Comparison of ENCODE assay signal across 20 mouse cellular contexts in the genomic region with DNA sequence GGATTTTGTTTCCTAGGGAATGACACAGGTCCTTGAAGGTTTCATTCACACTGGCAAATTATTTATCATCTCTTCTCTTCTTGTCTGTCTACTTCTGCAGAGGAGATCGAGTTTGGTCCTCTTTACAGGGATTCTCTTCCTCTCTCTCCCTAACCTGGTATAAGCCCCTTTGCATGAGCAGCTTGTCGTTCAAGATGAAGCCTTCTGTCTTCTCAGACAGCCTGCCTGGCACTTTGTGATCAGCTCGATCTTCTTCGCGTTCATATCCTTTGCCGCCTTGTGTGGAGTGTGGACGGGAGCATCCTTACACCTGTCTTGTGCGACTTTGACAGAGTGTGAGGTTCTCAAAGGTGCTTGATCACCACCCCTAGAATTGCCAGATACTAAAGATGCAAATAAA. TPM values are rescaled to one million over a fixed set of nuclear protein-coding genes. Genes with fewer than 3 reads are reported as not detected.
A peak's percentile ranks its signal among the peaks of the same experiment; 100 is the strongest.
DNase-seq lines count a peak whose midpoint lies in the region; ATAC-seq lines count a peak whose summit lies in the region.
"Had no signal": no experiment of that assay in that cellular context is flagged by ENCODE, and none has a peak within 500 bp of the region (broad histone marks: within the 10 kb centered on the region; RNA-seq: fewer than 3 reads in every experiment).

No protein-coding gene starts in this region.

- H3K4me3 ChIP-seq in midbrain, embryonic 11.5 days (ENCODE audit: low read depth, low read length) = no peak overlapping the region
- no peak overlapping the region for H3K4me3 ChIP-seq in midbrain, embryonic 10.5 days

- H3K9me3 ChIP-seq in midbrain, embryonic 11.5 days (ENCODE audit: control insufficient read depth, low read length) = no peaks in the 10 kb centered on the region
- H3K9me3 ChIP-seq in midbrain, embryonic 10.5 days (replicated peaks) = no peaks in the 10 kb centered on the region
- H3K9me3 ChIP-seq: G1E had no signal

- no peak overlapping the region for H3K9ac ChIP-seq in midbrain, embryonic 11.5 days (ENCODE audit: low read length)

- WGBS in midbrain, embryonic 11.5 days = 85% methylated on average over 8 of the region's 8 CpGs
- WGBS in midbrain, embryonic 10.5 days = 88% methylated on average over 8 of the region's 8 CpGs

- intact Hi-C loops in heart, postnatal 14 days (cut with DNase I) = no loop called here

- no peak overlapping the region for H3K4me2 ChIP-seq in midbrain, embryonic 11.5 days

- peaks cover 13% of the 10 kb centered on the region for H3K27me3 ChIP-seq in midbrain, embryonic 11.5 days (ENCODE audit: control insufficient read depth, insufficient read depth, low read length)
- H3K27me3 ChIP-seq in midbrain, embryonic 10.5 days (ENCODE audit: low read depth, poor library complexity, severe bottlenecking) = peaks cover 34% of the 10 kb centered on the region
- H3K27me3 ChIP-seq: CH12.LX, Patski had no signal

- peak; percentile 66 for DNase-seq in heart, adult 11 months
- no peak for DNase-seq in heart, postnatal 14 days
- DNase-seq in midbrain, embryonic 11.5 days (ENCODE audit: low spot score, missing footprints) = peak; percentile 76
- DNase-seq in midbrain, embryonic 10.5 days (ENCODE audit: low spot score) = no peak
- DNase-seq: adrenal gland, adult 2 months; adrenal gland, adult 8-10 months; adrenal gland, postnatal 10 days; adrenal gland, postnatal 14 days; adrenal gland, postnatal 25 days; adrenal gland, postnatal 36 days; B cell, adult 2 months; cerebellum, adult 11 months; cerebellum, adult 11-12 months; cerebellum, adult 18-20 months had no signal

- H3K27ac ChIP-seq in midbrain, embryonic 11.5 days (ENCODE audit: low read depth, low read length) = no peak overlapping the region
- no peak overlapping the region for H3K27ac ChIP-seq in midbrain, embryonic 10.5 days (replicated peaks)

- no peaks in the 10 kb centered on the region for H3K36me3 ChIP-seq in midbrain, embryonic 11.5 days (ENCODE audit: control insufficient read depth, insufficient read depth, low read length)
- H3K36me3 ChIP-seq in midbrain, embryonic 10.5 days = no peaks in the 10 kb centered on the region
- H3K36me3 ChIP-seq: G1E had no signal

- peaks cover 5% of the 10 kb centered on the region for H3K4me1 ChIP-seq in midbrain, embryonic 11.5 days (ENCODE audit: control insufficient read depth, insufficient read depth, low read length)
- peaks cover 13% of the 10 kb centered on the region for H3K4me1 ChIP-seq in midbrain, embryonic 10.5 days

- ATAC-seq in midbrain, embryonic 11.5 days (ENCODE audit: low FRiP score) = no peak
- ATAC-seq: activated CD4-positive, CD25-positive, alpha-beta regulatory T cell, adult 4 months; CD4-positive, CD25-positive, alpha-beta regulatory T cell, adult 4 months; Patski had no signal

RNA-seq across cellular contexts. Expression of a gene that starts 5.8 kb away (rescaled TPM):
- total RNA-seq in heart, postnatal 14 days (2021) = 1 to 10 TPM; 3.8 to 4.9 TPM
- 0.98 and 1.0 TPM in 2 replicates for polyA plus RNA-seq in midbrain, embryonic 11.5 days (2014; fragmentation: Nextera tagmentation; extraction: Ambion mirVana)
- 0.64 and 1.2 TPM in 2 replicates for polyA plus RNA-seq in midbrain, embryonic 10.5 days (2016; fragmentation: Nextera tagmentation; extraction: Ambion mirVana)
- total RNA-seq: CH12.LX had no signal
- polyA plus RNA-seq: C2C12, Patski had no signal

Comparison
In these comparisons a context has a peak if more than half of its experiments do, and no peak if none do; other contexts are left out.
1. DNase-seq: peak in heart, adult 11 months (single experiment) and midbrain, embryonic 11.5 days (single experiment); none in heart, postnatal 14 days (0 of 2) and midbrain, embryonic 10.5 days (single experiment).